Mouse (Mus musculus): ENCODE data around the gene Ercc2. TPM values are rescaled to one million over a fixed set of nuclear protein-coding genes. Genes with fewer than 3 reads are reported as not detected.

The Ercc2 gene
- total RNA-seq, 2 experiments from 2014 or later: 5.7 to 19.2 TPM

GRCm38 (mm10) chr7:19359299-19359891 lies 22.4 kb upstream of the Ercc2 start, which contains the start of the genes Cd3eap and Ppp1r13l:
Gene Cd3eap, minus strand, starts transcription at chr7:19359483.
Gene Ppp1r13l, plus strand, starts transcription at chr7:19359749.
- ATAC-seq (ENCODE audit: poor library complexity, severe bottlenecking): peak; percentile 61

- peak; percentile 40 for ATAC-seq (ENCODE audit: poor library complexity, severe bottlenecking)
These were observed 21.7 kb upstream of the Ercc2 start for GRCm38 (mm10) chr7:19359892-19360641.

GRCm38 (mm10) chr7:19360944-19361343 lies 20.9 kb upstream of the Ercc2 start:
- ATAC-seq (ENCODE audit: poor library complexity, severe bottlenecking): peak; percentile 69

GRCm38 (mm10) chr7:19361720-19362119 lies 20.1 kb upstream of the Ercc2 start:
- ATAC-seq (ENCODE audit: poor library complexity, severe bottlenecking): peak; percentile 34

- ATAC-seq (ENCODE audit: poor library complexity, severe bottlenecking): no peak
These were observed 19.5 kb upstream of the Ercc2 start for GRCm38 (mm10) chr7:19362276-19362675.

- ATAC-seq (ENCODE audit: poor library complexity, severe bottlenecking): peak; percentile 39; the same call in 1 of the 2 replicates
These were observed 17.9 kb upstream of the Ercc2 start for GRCm38 (mm10) chr7:19363881-19364280.

GRCm38 (mm10) chr7:19365376-19365775 lies 16.4 kb upstream of the Ercc2 start:
- no peak for ATAC-seq (ENCODE audit: poor library complexity, severe bottlenecking)

- ATAC-seq (ENCODE audit: poor library complexity, severe bottlenecking): no peak
These were observed 13.4 kb upstream of the Ercc2 start for GRCm38 (mm10) chr7:19368380-19368779.

- peak; percentile 96 for ATAC-seq (ENCODE audit: poor library complexity, severe bottlenecking)
These were observed 11.9 kb upstream of the Ercc2 start for GRCm38 (mm10) chr7:19369823-19370425.

- ATAC-seq (ENCODE audit: poor library complexity, severe bottlenecking): no peak
These were observed 8.4 kb upstream of the Ercc2 start for GRCm38 (mm10) chr7:19373367-19373766.

- ATAC-seq (ENCODE audit: poor library complexity, severe bottlenecking): no peak
These were observed 6.4 kb upstream of the Ercc2 start for GRCm38 (mm10) chr7:19375368-19375767.

- ATAC-seq (ENCODE audit: poor library complexity, severe bottlenecking): no peak
These were observed 5.8 kb upstream of the Ercc2 start for GRCm38 (mm10) chr7:19376019-19376418.

- ATAC-seq (ENCODE audit: poor library complexity, severe bottlenecking): no peak
These were observed 3.8 kb upstream of the Ercc2 start for GRCm38 (mm10) chr7:19378049-19378448.

GRCm38 (mm10) chr7:19382166-19382541 lies 344 bp downstream of the Ercc2 start:
- ATAC-seq (ENCODE audit: poor library complexity, severe bottlenecking): peak; percentile 48

GRCm38 (mm10) chr7:19383708-19384107 lies 1.9 kb downstream of the Ercc2 start:
- ATAC-seq (ENCODE audit: poor library complexity, severe bottlenecking): no peak

- ATAC-seq (ENCODE audit: poor library complexity, severe bottlenecking): no peak
These were observed 7.0 kb downstream of the Ercc2 start for GRCm38 (mm10) chr7:19388699-19389413.

GRCm38 (mm10) chr7:19394484-19394883 lies 12.7 kb downstream of the Ercc2 start:
- no peak for ATAC-seq (ENCODE audit: poor library complexity, severe bottlenecking)

- peak; percentile 43; the same call in 1 of the 2 replicates for ATAC-seq (ENCODE audit: poor library complexity, severe bottlenecking)
These were observed 17.9 kb downstream of the Ercc2 start for GRCm38 (mm10) chr7:19399496-19400280.

- no peak for ATAC-seq (ENCODE audit: poor library complexity, severe bottlenecking)
These were observed 19.1 kb downstream of the Ercc2 start for GRCm38 (mm10) chr7:19400946-19401345.

- no peak for ATAC-seq (ENCODE audit: poor library complexity, severe bottlenecking)
These were observed 20.8 kb downstream of the Ercc2 start for GRCm38 (mm10) chr7:19402535-19403112.

Data from megakaryocyte, adult 5-6 weeks (primary cell).